Mouse (Mus musculus) embryonic fibroblast, embryonic 13.5 days (primary cell): ENCODE data around the gene Dlx2.

Experiments used
- CTCF ChIP-seq: IDR thresholded peaks from 2 replicates; pipeline ENCODE4 v1.5.1; 2011; ENCODE audit warnings: mild to moderate bottlenecking, control low read depth, low read length, moderate library complexity, borderline replicate concordance; ENCODE audit not compliant: insufficient read depth
- POLR2A ChIP-seq: IDR thresholded peaks from 2 replicates; pipeline ENCODE4 v1.6.1; 2011; ENCODE audit warnings: low read depth, mild to moderate bottlenecking, control low read depth, low read length, moderate library complexity

DNA sequence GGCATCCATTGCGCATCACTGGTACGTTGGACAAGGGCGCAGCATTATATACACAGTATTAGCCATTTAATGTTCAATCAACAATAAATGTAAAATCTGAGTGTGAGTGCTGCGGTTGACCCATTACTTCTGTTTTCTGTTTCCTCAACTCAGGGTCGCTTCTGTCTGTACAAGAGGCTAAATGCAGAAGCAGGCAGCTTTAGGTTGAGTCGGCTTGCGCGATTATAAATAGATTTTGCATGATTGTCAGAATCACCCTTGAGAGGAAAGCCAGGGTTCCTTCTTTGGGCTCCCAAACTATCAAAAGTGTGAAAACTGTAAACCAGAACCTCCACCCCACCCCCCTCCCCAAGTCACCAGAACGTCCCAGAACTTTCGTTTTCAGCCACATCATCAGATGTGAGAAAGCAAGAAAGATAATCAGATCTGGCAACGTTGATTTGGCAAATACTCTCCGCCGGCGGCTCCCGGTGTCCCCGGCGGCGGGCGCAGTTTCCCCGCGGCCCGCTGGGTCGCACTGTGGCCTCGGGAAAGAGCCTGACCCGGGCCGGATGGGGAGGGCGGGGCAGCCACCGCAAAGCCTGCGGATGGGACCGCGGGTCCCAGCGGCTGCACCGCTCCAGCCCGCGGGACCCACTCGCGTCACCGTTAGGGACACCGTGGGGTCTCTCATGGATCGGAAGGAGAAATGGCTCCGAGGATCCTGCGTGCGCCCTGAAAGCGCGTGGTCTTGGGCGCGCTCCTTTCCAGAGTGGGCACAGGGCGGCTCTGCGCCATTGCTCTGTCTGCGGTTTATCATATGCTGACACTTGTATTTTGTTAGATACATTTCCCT is 34.3 kb upstream of the Dlx2 start:
- TF ChIP-seq CTCF (0 out of 2 replicates have a peak, but pooled peaks have one; percentile 5), POLR2A (no peak)
